Mouse (Mus musculus) E14TG2a.4 (cell line): ENCODE data around the gene Olfr1440.

ENCODE experiments used
- H3K27me3 ChIP-seq: 2 replicates; pipeline ENCODE4 v1.6.1; 2014; ENCODE audit warnings: low read length, control low read depth; ENCODE audit not compliant: insufficient read depth
- H3K36me3 ChIP-seq: 2 replicates; pipeline ENCODE4 v1.6.1; 2014; ENCODE audit warnings: low read length, control low read depth; ENCODE audit not compliant: insufficient read depth
- H3K4me1 ChIP-seq: replicated peaks from 2 replicates; pipeline ENCODE4 v1.6.1; 2014; ENCODE audit warnings: low read depth, low read length, control low read depth
- H3K4me3 ChIP-seq: replicated peaks from 2 replicates; pipeline ENCODE4 v1.5.1; 2014; ENCODE audit warnings: mild to moderate bottlenecking, low read length
- H3K9me3 ChIP-seq: 2 replicates; pipeline ENCODE4 v1.6.1; 2014; ENCODE audit warnings: low read length, control low read depth
- CTCF ChIP-seq: conservative IDR thresholded peaks from 2 replicates; pipeline ENCODE4 v1.5.1; 2014; ENCODE audit warnings: low read length
- NANOG ChIP-seq: IDR thresholded peaks from 2 replicates; pipeline ENCODE4 v1.6.1; 2014; ENCODE audit warnings: borderline replicate concordance, low read length, mixed read lengths
- POU5F1 ChIP-seq: IDR thresholded peaks from 2 replicates; pipeline ENCODE4 v1.6.1; 2014; ENCODE audit warnings: low read length, borderline replicate concordance

Olfr1440 gene

GRCm38 (mm10) chr19:12386979-12387378, at the start of gene Olfr1440:
TSS of gene Olfr1440 (plus strand) at chr19:12387279.
- Histone ChIP-seq H3K4me3 (no peak within 1 kb of the TSS), H3K36me3 (no peaks in the 10 kb centered on the region), H3K9me3 (peaks cover 5% of the 10 kb centered on the region), H3K27me3 (no peaks in the 10 kb centered on the region), H3K4me1 (no peaks in the 10 kb centered on the region)
- TF ChIP-seq POU5F1 (no peak), NANOG (no peak), CTCF (no peak)

DNA sequence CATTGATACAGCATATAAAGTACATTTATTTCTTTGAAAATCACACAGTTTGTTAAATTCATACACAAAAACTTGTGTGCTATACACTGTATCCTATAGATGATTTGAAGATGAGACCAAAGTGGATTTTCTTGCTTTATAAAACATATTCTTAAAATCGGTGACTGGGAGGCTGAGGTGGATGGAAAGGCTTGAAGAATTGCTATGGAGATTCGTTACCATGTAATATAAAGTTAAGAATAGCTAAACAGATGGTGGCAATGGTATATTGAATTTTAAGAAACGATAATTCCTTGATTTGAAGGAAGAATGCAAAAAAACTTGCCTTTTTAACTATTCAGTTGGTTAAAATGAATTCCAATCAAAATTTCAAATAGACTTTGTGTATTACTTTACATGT, 14.1 kb upstream of the Olfr1440 start:
- H3K4me1 ChIP-seq = no peaks in the 10 kb centered on the region
- no peaks in the 10 kb centered on the region for H3K36me3 ChIP-seq
- no peak for TF ChIP-seq NANOG
- no peak for TF ChIP-seq CTCF
- TF ChIP-seq POU5F1 = no peak
- no peaks in the 10 kb centered on the region for H3K27me3 ChIP-seq
- no peaks in the 10 kb centered on the region for H3K9me3 ChIP-seq
- H3K4me3 ChIP-seq = no peak overlapping the region

DNA sequence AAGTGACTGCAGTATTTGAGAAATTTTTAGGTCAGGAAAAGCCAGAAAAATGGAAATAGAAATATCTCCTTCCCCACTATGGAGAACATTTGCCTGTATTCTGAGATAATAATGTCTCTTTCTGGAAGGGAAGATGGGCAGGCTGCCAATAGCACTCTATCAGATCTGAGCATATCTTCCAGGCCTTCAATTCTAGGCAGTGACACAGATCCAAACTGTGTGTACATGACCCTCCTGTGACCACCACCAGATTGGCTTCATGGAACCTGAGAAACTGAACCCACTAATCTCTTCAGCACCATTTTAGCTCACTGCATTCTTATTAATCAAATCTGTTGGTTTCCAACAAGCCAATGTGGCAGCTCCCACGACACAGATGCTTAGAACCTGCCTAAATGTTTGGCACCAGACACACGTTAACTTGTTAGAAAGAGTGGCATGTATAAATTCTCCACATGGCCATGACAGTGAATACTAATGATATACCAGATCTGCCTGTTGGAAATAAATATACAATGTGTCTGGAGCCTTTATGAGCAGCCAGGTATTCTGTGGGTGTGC, 12.5 kb upstream of the Olfr1440 start:
- TF ChIP-seq NANOG (no peak), CTCF (no peak), POU5F1 (no peak)
- Histone ChIP-seq H3K27me3 (no peaks in the 10 kb centered on the region), H3K4me1 (no peaks in the 10 kb centered on the region), H3K36me3 (no peaks in the 10 kb centered on the region), H3K4me3 (no peak overlapping the region), H3K9me3 (no peaks in the 10 kb centered on the region)

- Histone ChIP-seq H3K4me1 (no peaks in the 10 kb centered on the region), H3K36me3 (no peaks in the 10 kb centered on the region), H3K27me3 (no peaks in the 10 kb centered on the region), H3K9me3 (no peaks in the 10 kb centered on the region), H3K4me3 (no peak overlapping the region)
- no peak for TF ChIP-seq NANOG
- no peak for TF ChIP-seq CTCF
- TF ChIP-seq POU5F1 = no peak
These were observed 26.7 kb downstream of the Olfr1440 start for GRCm38 (mm10) chr19:12413737-12414136.

GRCm38 (mm10) chr19:12417361-12417760, 30.3 kb downstream of the Olfr1440 start, which contains the start of gene Olfr1441:
TSS of gene Olfr1441 (plus strand) at chr19:12417433.
- no peak within 1 kb of the TSS for H3K4me3 ChIP-seq
- H3K9me3 ChIP-seq = no peaks in the 10 kb centered on the region
- TF ChIP-seq POU5F1 (no peak), CTCF (no peak), NANOG (no peak)
- no peaks in the 10 kb centered on the region for H3K36me3 ChIP-seq
- no peaks in the 10 kb centered on the region for H3K27me3 ChIP-seq
- H3K4me1 ChIP-seq = no peaks in the 10 kb centered on the region

GRCm38 (mm10) chr19:12418312-12418711, 31.2 kb downstream of the Olfr1440 start:
- no peaks in the 10 kb centered on the region for H3K27me3 ChIP-seq
- TF ChIP-seq NANOG (no peak), CTCF (no peak), POU5F1 (no peak)
- no peaks in the 10 kb centered on the region for H3K9me3 ChIP-seq
- H3K4me1 ChIP-seq = no peaks in the 10 kb centered on the region
- no peak overlapping the region for H3K4me3 ChIP-seq
- H3K36me3 ChIP-seq = no peaks in the 10 kb centered on the region

DNA sequence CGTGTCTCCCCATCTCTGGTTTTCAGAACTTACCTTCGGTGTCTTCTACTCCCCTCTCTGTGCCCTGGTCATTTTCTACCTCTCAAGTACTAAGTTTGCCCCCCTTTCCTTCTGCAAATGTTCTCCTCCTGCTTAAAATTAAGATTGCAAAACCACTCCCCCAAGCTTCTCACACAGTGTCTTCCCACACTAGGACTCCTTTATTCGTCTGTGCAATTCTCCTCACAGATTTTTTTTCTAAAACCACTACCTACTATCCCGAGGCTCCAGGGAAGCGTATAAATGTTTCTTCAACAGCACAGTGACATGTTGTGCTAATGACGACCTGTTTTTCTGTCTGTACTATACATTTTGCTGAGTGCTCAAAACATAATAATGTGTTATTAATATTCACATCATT, 33.5 kb downstream of the Olfr1440 start:
- Histone ChIP-seq H3K36me3 (no peaks in the 10 kb centered on the region), H3K9me3 (no peaks in the 10 kb centered on the region), H3K27me3 (no peaks in the 10 kb centered on the region), H3K4me1 (no peaks in the 10 kb centered on the region), H3K4me3 (no peak overlapping the region)
- TF ChIP-seq POU5F1 = no peak
- no peak for TF ChIP-seq CTCF
- TF ChIP-seq NANOG = no peak

DNA sequence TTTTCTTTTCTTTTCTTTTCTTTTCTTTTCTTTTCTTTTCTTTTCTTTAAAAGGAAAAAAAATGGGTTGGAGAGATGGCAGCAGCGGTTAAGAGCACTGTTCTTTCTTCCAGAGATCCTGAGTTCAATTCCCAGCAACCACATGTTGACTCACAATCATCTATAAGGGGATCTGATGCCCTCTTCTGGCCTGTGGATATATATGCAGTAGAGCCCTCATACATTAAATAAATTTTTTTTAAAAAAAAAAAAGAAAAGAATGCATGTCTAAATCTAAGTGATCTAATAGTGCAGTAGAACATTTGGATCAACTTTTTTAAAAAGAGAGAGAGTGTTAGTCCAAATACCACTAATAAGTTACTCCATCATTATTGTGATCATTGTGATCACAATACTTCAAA, 34.6 kb downstream of the Olfr1440 start:
- H3K4me1 ChIP-seq = no peaks in the 10 kb centered on the region
- no peaks in the 10 kb centered on the region for H3K36me3 ChIP-seq
- TF ChIP-seq POU5F1 = no peak
- TF ChIP-seq CTCF = peak; percentile 9; the same call in 1 of the 2 replicates
- no peaks in the 10 kb centered on the region for H3K27me3 ChIP-seq
- H3K9me3 ChIP-seq = no peaks in the 10 kb centered on the region
- no peak overlapping the region for H3K4me3 ChIP-seq

GRCm38 (mm10) chr19:12427101-12427500, 40.0 kb downstream of the Olfr1440 start:
- peaks cover 9% of the 10 kb centered on the region for H3K9me3 ChIP-seq
- TF ChIP-seq CTCF (no peak), POU5F1 (no peak), NANOG (no peak)
- no peaks in the 10 kb centered on the region for H3K27me3 ChIP-seq
- H3K36me3 ChIP-seq = no peaks in the 10 kb centered on the region
- no peaks in the 10 kb centered on the region for H3K4me1 ChIP-seq
- no peak overlapping the region for H3K4me3 ChIP-seq
